Mouse (Mus musculus): ENCODE results near the gene H2-DMb2. TPM values are rescaled to one million over a fixed set of nuclear protein-coding genes. Genes with fewer than 3 reads are reported as not detected.

H2-DMb2 gene
- total RNA-seq, 4 experiments from 2014 or later = 0.51 to 3.5 (median 2.1) TPM

GRCm38 (mm10) chr17:34118113-34118872 is 24.8 kb upstream of the H2-DMb2 start:
- DNase-seq (ENCODE audit: low spot score in 2 of 2) = no peak

- no peak for DNase-seq (ENCODE audit: low spot score in 2 of 2)
Measured at GRCm38 (mm10) chr17:34118873-34119248, 24.2 kb upstream of the H2-DMb2 start.

- DNase-seq (ENCODE audit: low spot score in 2 of 2) = peak; percentile 99
Measured at GRCm38 (mm10) chr17:34119249-34120179, 23.6 kb upstream of the H2-DMb2 start, which contains the start of gene H2-DMa. H2-DMa (plus strand) TSS chr17:34119541.

- peak; percentile 82 for DNase-seq (ENCODE audit: low spot score in 2 of 2)
Measured at GRCm38 (mm10) chr17:34120180-34120723, 22.9 kb upstream of the H2-DMb2 start.

- DNase-seq (ENCODE audit: low spot score in 2 of 2) = peak; percentile 70 to 71
Measured at GRCm38 (mm10) chr17:34120814-34121171, 22.3 kb upstream of the H2-DMb2 start.

GRCm38 (mm10) chr17:34121172-34121878 is 21.8 kb upstream of the H2-DMb2 start:
- DNase-seq (ENCODE audit: low spot score in 2 of 2) = peak; percentile 87 to 93

- peak; percentile 61 to 67 for DNase-seq (ENCODE audit: low spot score in 2 of 2)
Measured at GRCm38 (mm10) chr17:34121879-34122187, 21.3 kb upstream of the H2-DMb2 start.

GRCm38 (mm10) chr17:34122188-34122984 is 20.7 kb upstream of the H2-DMb2 start, which contains the start of gene Brd2:
Brd2 (minus strand) TSS chr17:34122634.
- peak; percentile 93 to 95 for DNase-seq (ENCODE audit: low spot score in 2 of 2)

GRCm38 (mm10) chr17:34123111-34123510 is 20.0 kb upstream of the H2-DMb2 start:
- DNase-seq (ENCODE audit: low spot score in 2 of 2) = no peak

- no peak for DNase-seq (ENCODE audit: low spot score in 2 of 2)
Measured at GRCm38 (mm10) chr17:34123518-34123917, 19.6 kb upstream of the H2-DMb2 start.

GRCm38 (mm10) chr17:34124649-34125048 is 18.5 kb upstream of the H2-DMb2 start:
- DNase-seq (ENCODE audit: low spot score in 2 of 2) = no peak

GRCm38 (mm10) chr17:34126826-34127420 is 16.2 kb upstream of the H2-DMb2 start:
- DNase-seq (ENCODE audit: low spot score in 2 of 2) = no peak

- no peak for DNase-seq (ENCODE audit: low spot score in 2 of 2)
Measured at GRCm38 (mm10) chr17:34127475-34127874, 15.6 kb upstream of the H2-DMb2 start.

- DNase-seq (ENCODE audit: low spot score in 2 of 2) = no peak
Measured at GRCm38 (mm10) chr17:34128264-34128937, 14.7 kb upstream of the H2-DMb2 start.

- DNase-seq (ENCODE audit: low spot score in 2 of 2) = no peak
Measured at GRCm38 (mm10) chr17:34128944-34129791, 13.9 kb upstream of the H2-DMb2 start.

- no peak for DNase-seq (ENCODE audit: low spot score in 2 of 2)
Measured at GRCm38 (mm10) chr17:34130073-34130947, 12.8 kb upstream of the H2-DMb2 start.

- DNase-seq (ENCODE audit: low spot score in 2 of 2) = no peak
Measured at GRCm38 (mm10) chr17:34131911-34132310, 11.2 kb upstream of the H2-DMb2 start.

GRCm38 (mm10) chr17:34133289-34133688 is 9.8 kb upstream of the H2-DMb2 start:
- DNase-seq (ENCODE audit: low spot score in 2 of 2) = no peak

Measured in layer of hippocampus, adult 8-10 months (tissue).